Mouse (Mus musculus) adrenal gland, adult 8-10 months (tissue): ENCODE measurements around the gene Capg. TPM values are rescaled to one million over a fixed set of nuclear protein-coding genes. Genes with fewer than 3 reads are reported as not detected.

Experiments used
- DNase-seq: peaks from one replicate; pipeline ENCODE4 v3.0.0; 2022
- total RNA-seq, 4 experiments: library from RNA; stranded (reverse); gene quantifications; 2 replicates each; pipeline ENCODE4 v1.2.4; 2022

Capg gene
- total RNA-seq, 4 experiments from 2014 or later, result 49.1 to 110 (median 82.0) TPM

DNA sequence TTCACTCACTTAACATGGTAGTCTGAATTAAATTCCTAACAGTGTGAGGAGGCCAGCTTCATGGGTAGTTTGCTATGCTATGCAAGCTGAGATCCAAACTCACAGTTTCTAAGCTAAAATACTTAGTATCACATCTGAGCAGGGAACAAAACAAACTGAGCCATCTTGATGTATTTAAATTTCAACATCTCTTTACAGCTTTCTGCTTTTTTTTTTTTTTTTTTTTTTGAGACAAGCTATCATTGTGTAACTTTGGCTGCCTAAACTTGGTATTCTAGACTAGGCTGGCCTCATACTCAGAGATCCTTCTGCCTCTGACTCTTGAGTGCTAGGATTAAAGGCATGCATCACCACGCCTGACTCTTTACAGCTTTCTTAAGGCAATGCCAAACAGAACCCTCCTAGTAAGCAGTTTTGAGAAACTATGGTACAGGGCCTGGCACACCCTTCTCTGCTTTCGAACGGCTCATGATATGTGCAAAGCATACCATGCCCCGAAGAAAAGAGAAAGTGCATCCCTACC lies 64.5 kb downstream of the Capg start:
- no peak for DNase-seq

DNA sequence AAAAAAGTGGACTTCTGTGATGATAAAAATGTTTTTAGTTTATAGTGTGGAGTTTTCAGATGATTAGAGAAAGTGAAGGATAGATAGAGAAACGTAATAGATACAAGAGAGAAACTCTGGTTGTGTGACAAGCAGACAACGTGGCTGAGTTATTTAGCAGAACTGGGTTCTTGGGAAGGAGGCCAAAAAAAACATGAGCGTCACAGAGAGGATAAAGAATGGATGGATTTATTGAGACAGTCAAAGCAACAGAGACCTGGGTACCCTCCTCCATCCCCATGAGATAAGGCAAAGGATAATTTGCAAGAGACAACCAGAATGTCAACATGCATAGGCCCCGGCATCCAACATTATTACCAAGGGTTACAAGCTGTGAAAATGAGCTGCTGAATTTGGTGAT lies 66.1 kb downstream of the Capg start:
- DNase-seq, result no peak

Other genes with a start within 250 kb of the Capg start
- gene Sftpb, start 239.8 kb upstream of the Capg start, total RNA-seq, result not detected
- 10 to 100 TPM; 31.1 to 39.0 (median 34.4) TPM for gene Usp39, start 199.2 kb upstream of the Capg start, total RNA-seq
- gene 0610030E20Rik, start 197.1 kb upstream of the Capg start, total RNA-seq, result 10 to 100 TPM; 23.9 to 36.8 (median 29.1) TPM
- gene Tmem150a, start 188.9 kb upstream of the Capg start, total RNA-seq, result 10 to 100 TPM; 20.0 to 37.7 (median 28.2) TPM
- gene Rnf181, start 177.4 kb upstream of the Capg start, total RNA-seq, result 100 to 1,000 TPM; 330 to 558 (median 451) TPM
- 10 to 100 TPM; 37.2 to 56.4 (median 40.4) TPM for gene Vamp5, start 163.9 kb upstream of the Capg start, total RNA-seq
- gene Vamp8, start 153.7 kb upstream of the Capg start, total RNA-seq, result 100 to 1,000 TPM; 142 to 179 (median 157) TPM
- gene Ggcx, start 130.1 kb upstream of the Capg start, total RNA-seq, result 10 to 100 TPM; 58.6 to 91.3 (median 75.3) TPM
- gene Mat2a, start 104.8 kb upstream of the Capg start, total RNA-seq, result 100 to 1,000 TPM; 191 to 262 (median 238) TPM
- gene Sh2d6, start 22.7 kb upstream of the Capg start, total RNA-seq, result under 1 TPM; 0.43 to 0.52 (median 0.47) TPM
- gene Elmod3, start 54.0 kb downstream of the Capg start, total RNA-seq, result 10 to 100 TPM; 19.9 to 35.5 (median 25.5) TPM
- 100 to 1,000 TPM; 269 to 371 (median 318) TPM for gene Retsat, start 54.1 kb downstream of the Capg start, total RNA-seq
- 100 to 1,000 TPM; 238 to 271 (median 258) TPM for gene Tgoln1, start 72.6 kb downstream of the Capg start, total RNA-seq
- 10 to 100 TPM in 2 of 4 experiments, 1 to 10 TPM in 2; 8.2 to 21.0 (median 12.2) TPM for gene Tcf7l1, start 244.9 kb downstream of the Capg start, total RNA-seq